Mouse (Mus musculus): Measurements from ENCODE around the gene Gdnf.

- TF ChIP-seq CTCF (IDR thresholded peaks at IDR 0.05; ENCODE audit: low read depth, low read length) (no peak), EP300 (IDR thresholded peaks at IDR 0.05; ENCODE audit: insufficient read depth, low read depth, low read length) (no peak), POLR2A (IDR thresholded peaks at IDR 0.05; ENCODE audit: insufficient read depth, low read length) (no peak)
These were observed 1.4 kb downstream of the Gdnf start for GRCm38 (mm10) chr15:7811856-7812733.

Data from ES-Bruce4 (cell line).